Mouse (Mus musculus) MEL (cell line): ENCODE measurements at regions not wholly inside any gene's neighbourhood (a gene's known extent, or its start where the extent isn't known, plus 50 kb on each side); places are given as distances from the start of the nearest gene placed in this dataset.

Source experiments
- DNase-seq: peaks from one replicate; pipeline ENCODE4 v3.0.0; 2011; ENCODE audit warnings: low read depth, low spot score
- H3K27ac ChIP-seq: 2 replicates; pipeline ENCODE4 v1.5.1; 2012; ENCODE audit warnings: low read depth, mild to moderate bottlenecking, control low read depth, low read length, moderate library complexity; ENCODE audit not compliant: control insufficient read depth
- H3K27me3 ChIP-seq, 2 experiments: fragments of 150-350 bp in 1 of 2; sonication (generic) in 1 of 2; 2 replicates each; pipeline ENCODE4 v1.6.1; 2012; ENCODE audit warnings: low read length in 2 of 2, mild to moderate bottlenecking in 2 of 2, improper control_type of control experiment in 1 of 2, moderate library complexity in 1 of 2; ENCODE audit not compliant: insufficient read depth in 2 of 2, control insufficient read depth in 1 of 2
- H3K36me3 ChIP-seq, 2 experiments: 2 replicates each; pipeline ENCODE4 v1.6.1; 2012 to 2014; ENCODE audit warnings: low read length in 2 of 2, improper control_type of control experiment in 1 of 2, inconsistent platforms in 1 of 2, mild to moderate bottlenecking in 1 of 2; ENCODE audit not compliant: insufficient read depth in 2 of 2, control insufficient read depth in 1 of 2
- H3K4me1 ChIP-seq, 2 experiments: fragments of 150-350 bp in 1 of 2; sonication (generic) in 1 of 2; 2 replicates each; pipeline ENCODE4 v1.6.1; 2012; ENCODE audit warnings: low read length in 2 of 2, improper control_type of control experiment in 1 of 2, mild to moderate bottlenecking in 1 of 2; ENCODE audit not compliant: insufficient read depth in 2 of 2, control insufficient read depth in 1 of 2
- H3K4me3 ChIP-seq, 2 experiments: fragments of 150-350 bp in 1 of 2; sonication (generic) in 1 of 2; 2 replicates each; pipeline ENCODE4 v1.5.1; 2012; ENCODE audit warnings: low read depth in 2 of 2, low read length in 2 of 2, mild to moderate bottlenecking in 2 of 2, moderate library complexity in 2 of 2, control low read depth in 1 of 2, improper control_type of control experiment in 1 of 2; ENCODE audit not compliant: control insufficient read depth in 1 of 2, insufficient read depth in 1 of 2
- H3K79me2 ChIP-seq: 2 replicates; pipeline ENCODE4 v1.6.1; 2012; ENCODE audit warnings: mild to moderate bottlenecking, low read length, moderate library complexity; ENCODE audit not compliant: control insufficient read depth, poor library complexity, insufficient read depth
- H3K9ac ChIP-seq: 2 replicates; pipeline ENCODE4 v1.6.1; 2012; ENCODE audit warnings: low read depth, mild to moderate bottlenecking, control low read depth, low read length, moderate library complexity; ENCODE audit not compliant: control insufficient read depth, poor library complexity, severe bottlenecking
- H3K9me3 ChIP-seq: fragments of 150-350 bp; sonication (generic); replicated peaks from 2 replicates; pipeline ENCODE4 v1.6.1; 2012; ENCODE audit warnings: mild to moderate bottlenecking, low read length, improper control_type of control experiment, moderate library complexity; ENCODE audit not compliant: insufficient read depth
- ELF1 ChIP-seq: IDR thresholded peaks from 2 replicates; pipeline ENCODE4 v1.6.1; 2014; ENCODE audit warnings: low read depth, mild to moderate bottlenecking, inconsistent platforms, low read length, improper control_type of control experiment, moderate library complexity
- GABPA ChIP-seq: IDR thresholded peaks from 2 replicates; pipeline ENCODE4 v1.6.1; 2012; ENCODE audit warnings: low read depth, mild to moderate bottlenecking, inconsistent platforms, low read length, improper control_type of control experiment, moderate library complexity
- HCFC1 ChIP-seq: IDR thresholded peaks from 2 replicates; pipeline ENCODE4 v1.6.1; 2012; ENCODE audit warnings: low read depth, mild to moderate bottlenecking, inconsistent platforms, low read length, improper control_type of control experiment, moderate library complexity
- MAX ChIP-seq: IDR thresholded peaks from 2 replicates; pipeline ENCODE4 v1.6.1; 2011; ENCODE audit warnings: low read length, improper control_type of control experiment
- MEF2A ChIP-seq: IDR thresholded peaks from 2 replicates; pipeline ENCODE4 v1.6.1; 2014; ENCODE audit warnings: low read depth, mild to moderate bottlenecking, inconsistent platforms, low read length, improper control_type of control experiment; ENCODE audit not compliant: poor library complexity, insufficient replicate concordance, severe bottlenecking; ENCODE audit errors: extremely low read depth
- NELFE ChIP-seq: IDR thresholded peaks from 2 replicates; pipeline ENCODE4 v1.6.1; 2011; ENCODE audit warnings: low read depth, low read length, improper control_type of control experiment
- POLR2AphosphoS2 ChIP-seq: IDR thresholded peaks from 2 replicates; pipeline ENCODE4 v1.6.1; 2011; ENCODE audit warnings: low read length, improper control_type of control experiment
- POLR2AphosphoS5 ChIP-seq: IDR thresholded peaks from 2 replicates; pipeline ENCODE4 v1.6.1; 2012; ENCODE audit warnings: low read depth, borderline replicate concordance, mild to moderate bottlenecking, inconsistent platforms, low read length, moderate library complexity, mixed read lengths
- TAL1 ChIP-seq: IDR thresholded peaks from 2 replicates; pipeline ENCODE4 v1.6.1; 2012; ENCODE audit warnings: mild to moderate bottlenecking, inconsistent platforms, low read length, moderate library complexity, mixed read lengths
- TCF12 ChIP-seq: IDR thresholded peaks from 2 replicates; pipeline ENCODE4 v1.6.1; 2014; ENCODE audit warnings: low read depth, mild to moderate bottlenecking, inconsistent platforms, low read length, improper control_type of control experiment, moderate library complexity
- USF2 ChIP-seq, 2 experiments: IDR thresholded peaks; 2 replicates each; pipeline ENCODE4 v1.6.1; 2011 to 2012; ENCODE audit warnings: improper control_type of control experiment in 2 of 2, low read length in 2 of 2, borderline replicate concordance in 1 of 2, inconsistent platforms in 1 of 2, low read depth in 1 of 2, mild to moderate bottlenecking in 1 of 2; ENCODE audit not compliant: insufficient read depth in 1 of 2
- ZC3H11A ChIP-seq: IDR thresholded peaks from 2 replicates; pipeline ENCODE4 v1.6.1; 2012; ENCODE audit warnings: low read depth, mild to moderate bottlenecking, inconsistent platforms, low read length, improper control_type of control experiment
- ZMIZ1 ChIP-seq: IDR thresholded peaks from 2 replicates; pipeline ENCODE4 v1.6.1; 2012; ENCODE audit warnings: low read depth, mild to moderate bottlenecking, inconsistent platforms, low read length, improper control_type of control experiment, moderate library complexity
- ZNF384 ChIP-seq: IDR thresholded peaks from 2 replicates; pipeline ENCODE4 v1.6.1; 2012; ENCODE audit warnings: low read depth, mild to moderate bottlenecking, inconsistent platforms, low read length, improper control_type of control experiment

DNA sequence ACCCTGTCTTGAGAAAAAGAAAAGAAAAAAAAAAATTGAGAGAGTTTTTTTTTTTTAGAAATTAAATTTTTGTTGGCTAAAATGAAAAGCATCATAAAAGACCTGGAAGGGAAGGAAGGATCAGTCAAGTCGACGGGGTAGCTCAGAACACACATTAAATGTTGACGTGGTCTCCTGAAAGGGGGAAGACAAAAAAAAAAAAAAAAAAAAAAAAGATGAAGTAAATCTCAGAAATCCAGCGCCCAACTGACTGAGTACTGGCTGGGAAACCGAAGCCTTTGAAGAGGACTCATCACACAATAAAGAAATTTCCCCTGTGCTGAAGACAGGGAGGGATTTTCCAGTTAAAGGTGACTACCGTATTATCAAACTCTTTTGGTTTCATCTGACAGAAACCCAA is 128.9 kb upstream of the Tle3 start:
- no peaks in the 10 kb centered on the region for H3K9me3 ChIP-seq
- TF ChIP-seq NELFE, result no peak
- TF ChIP-seq HCFC1, result no peak
- TF ChIP-seq GABPA, result no peak
- no peak for TF ChIP-seq MEF2A
- TF ChIP-seq MAX, result no peak
- no peak for TF ChIP-seq ZNF384
- TF ChIP-seq ZMIZ1, result no peak
- TF ChIP-seq ELF1, result no peak
- no peak for TF ChIP-seq POLR2AphosphoS2
- no peak for TF ChIP-seq TCF12
- TF ChIP-seq POLR2AphosphoS5, result no peak
- TF ChIP-seq ZC3H11A, result no peak
- TF ChIP-seq TAL1, result no peak
- H3K36me3 ChIP-seq, result no peaks in the 10 kb centered on the region
- no peaks in the 10 kb centered on the region for H3K79me2 ChIP-seq
- H3K9ac ChIP-seq, result no peak overlapping the region
- peaks cover 0 to 4% of the 10 kb centered on the region in 2 experiments; a peak in 2 of 4 replicates for H3K27me3 ChIP-seq
- H3K4me1 ChIP-seq, result no peaks in the 10 kb centered on the region
- no peak overlapping the region for H3K27ac ChIP-seq
- DNase-seq, result no peak
- H3K4me3 ChIP-seq, result no peak overlapping the region

DNA sequence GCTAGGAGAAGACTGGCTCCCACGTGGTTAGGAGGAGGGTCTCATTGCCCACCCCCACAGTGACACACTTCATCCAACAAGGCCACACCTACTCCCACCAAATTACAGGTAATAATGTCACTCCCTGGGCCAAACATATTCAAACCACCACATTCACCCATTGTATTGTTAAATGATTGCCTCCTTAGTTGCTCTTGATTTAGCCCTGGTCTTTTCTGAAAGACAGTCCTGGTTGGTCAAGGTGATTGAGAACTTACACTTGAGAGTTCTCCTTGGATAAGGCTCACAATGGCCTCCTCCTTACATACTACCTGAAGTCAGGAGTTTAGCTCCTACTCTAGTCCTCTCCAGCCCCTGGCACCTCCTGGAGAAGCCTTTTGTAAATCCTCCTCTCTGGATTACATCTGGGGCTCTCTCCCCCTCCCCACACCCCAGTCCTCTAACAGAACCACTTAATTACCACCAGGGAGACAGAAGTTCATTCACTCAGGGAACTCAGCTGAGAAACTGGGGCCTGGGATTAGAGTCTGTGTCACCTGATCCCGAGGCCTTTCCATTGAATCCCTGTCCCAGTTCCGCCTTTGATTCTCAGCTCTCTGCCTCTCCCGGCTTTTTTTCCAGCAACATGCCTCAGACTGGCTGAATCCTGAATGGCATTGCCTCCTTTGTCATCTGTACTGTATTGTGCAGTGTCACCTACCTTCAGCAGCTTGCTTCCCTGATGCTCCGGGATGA is 122.3 kb upstream of the Tle3 start:
- no peak for DNase-seq
- peaks cover 0 to 16% of the 10 kb centered on the region in 2 experiments; a peak in 2 of 4 replicates for H3K36me3 ChIP-seq
- H3K4me1 ChIP-seq, result peaks cover 0 to 11% of the 10 kb centered on the region in 2 experiments; a peak in 3 of 4 replicates
- no peaks in the 10 kb centered on the region for H3K9me3 ChIP-seq
- no peaks in the 10 kb centered on the region for H3K79me2 ChIP-seq
- no peaks in the 10 kb centered on the region for H3K27me3 ChIP-seq
- no peak for TF ChIP-seq ZC3H11A
- TF ChIP-seq USF2 (IDR thresholded peaks at IDR 0.05; ENCODE audit: borderline replicate concordance in 1 of 2, insufficient read depth in 1 of 2, low read depth in 1 of 2, low read length in 2 of 2), result no peak
- TF ChIP-seq ZNF384, result no peak
- no peak for TF ChIP-seq ELF1
- no peak for TF ChIP-seq POLR2AphosphoS5
- no peak overlapping the region for H3K4me3 ChIP-seq
- no peak overlapping the region for H3K27ac ChIP-seq
- no peak overlapping the region for H3K9ac ChIP-seq
